Mouse (Mus musculus) embryo, embryonic 11 days (tissue): ENCODE measurements at regions not wholly inside any gene's neighbourhood (a gene's known extent, or its start where the extent isn't known, plus 50 kb on each side); places are given as distances from the start of the nearest gene placed in this dataset.

ENCODE experiments used
- DNase-seq: peaks from one replicate; pipeline ENCODE4 v3.0.0-alpha.2; 2015

DNA sequence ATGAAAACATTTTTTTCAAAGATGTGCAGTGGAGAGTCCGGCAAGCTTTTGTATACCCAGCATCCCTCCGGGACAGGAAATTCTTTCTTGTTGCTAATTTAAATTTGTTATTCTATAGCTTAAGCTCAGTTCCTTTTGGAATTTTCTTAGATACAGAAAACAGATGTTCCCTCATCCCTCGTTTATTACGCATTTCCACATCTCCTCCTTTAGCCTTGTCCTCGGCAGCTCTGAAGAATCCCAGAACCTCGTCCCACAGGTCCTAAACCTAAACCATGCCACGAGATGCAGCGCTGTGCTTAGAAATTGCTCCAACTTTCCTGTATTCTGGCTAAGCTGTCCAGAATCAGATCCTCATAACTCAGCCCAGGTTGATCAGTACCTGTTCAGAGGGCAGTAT is 332.0 kb downstream of the Adgrl2 start:
- DNase-seq, result no peak

DNA sequence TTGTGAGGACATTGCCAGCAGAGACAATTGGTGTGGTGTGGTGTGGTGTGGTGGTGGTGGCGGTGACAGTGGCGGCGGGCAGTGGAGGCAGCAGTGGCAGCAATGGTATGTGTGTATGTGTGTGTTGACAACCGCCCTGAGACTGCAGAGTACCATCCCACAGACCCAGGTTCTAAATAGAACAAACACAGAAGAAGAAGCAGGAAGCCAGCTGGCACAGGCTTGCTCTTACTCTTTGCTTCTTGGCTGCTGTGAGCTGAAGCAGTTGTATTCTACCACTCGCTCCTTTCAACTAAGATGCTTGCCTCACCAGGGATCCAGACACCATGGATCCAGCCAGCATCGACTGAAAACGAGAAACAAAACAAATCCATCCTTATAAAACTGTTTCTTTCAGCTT is 334.2 kb downstream of the Adgrl2 start:
- DNase-seq, result no peak

DNA sequence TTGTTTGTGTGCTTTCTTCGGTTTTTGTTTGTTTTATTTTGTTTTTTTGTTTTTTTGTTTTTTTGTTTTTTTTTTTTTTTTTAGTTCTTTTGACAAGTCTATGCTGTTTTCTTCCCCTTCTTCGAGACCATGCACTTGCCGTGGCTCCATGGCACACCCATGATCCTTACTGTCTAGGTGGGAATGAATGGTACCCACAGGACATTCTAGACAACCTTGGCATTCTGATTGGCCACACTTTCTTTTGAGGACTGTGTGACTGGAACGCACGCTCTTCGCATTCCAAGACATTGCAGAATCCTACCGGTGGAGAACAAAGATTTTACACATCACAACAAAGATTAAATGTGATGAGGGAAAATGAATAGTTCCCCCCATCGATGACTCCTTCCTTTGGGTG is 340.1 kb downstream of the Adgrl2 start:
- no peak for DNase-seq

DNA sequence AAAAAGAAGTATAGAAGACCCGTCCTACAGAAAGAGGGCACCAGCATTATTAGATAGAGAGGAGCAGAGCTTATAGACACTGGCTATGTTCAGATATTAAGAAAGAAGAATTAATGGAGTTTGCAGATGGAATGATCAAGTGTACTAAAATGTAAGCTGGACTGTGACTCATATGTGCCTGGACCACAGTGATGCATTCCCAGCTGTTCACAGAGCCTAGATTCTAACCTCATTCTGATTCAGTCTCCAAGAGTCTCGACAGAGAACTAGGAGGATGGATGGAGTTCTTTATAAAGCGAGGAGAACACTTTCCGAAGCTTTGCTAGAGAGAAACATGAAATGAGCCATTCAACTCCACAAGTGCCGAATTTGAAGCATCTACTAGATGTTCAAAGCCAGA is 345.4 kb downstream of the Adgrl2 start:
- DNase-seq, result no peak

DNA sequence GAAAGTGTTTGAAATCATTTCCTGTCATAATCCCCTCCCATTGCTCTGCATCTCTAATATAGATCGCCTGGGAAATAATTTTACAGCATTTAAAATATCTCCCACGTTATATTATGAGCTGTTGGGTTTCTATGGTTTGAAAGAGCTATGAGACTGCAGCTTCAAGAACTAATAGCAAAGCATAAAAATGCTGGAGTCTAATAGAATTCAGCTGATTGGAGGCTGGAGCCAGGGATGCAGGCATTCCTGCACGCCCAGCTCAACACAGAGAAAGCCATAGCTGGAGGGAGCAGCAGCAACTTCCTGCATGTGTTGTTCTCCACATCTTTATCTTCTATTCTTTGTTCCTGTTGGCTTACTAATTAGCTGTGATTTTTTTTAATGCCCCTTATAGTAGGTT is 348.8 kb downstream of the Adgrl2 start:
- no peak for DNase-seq

DNA sequence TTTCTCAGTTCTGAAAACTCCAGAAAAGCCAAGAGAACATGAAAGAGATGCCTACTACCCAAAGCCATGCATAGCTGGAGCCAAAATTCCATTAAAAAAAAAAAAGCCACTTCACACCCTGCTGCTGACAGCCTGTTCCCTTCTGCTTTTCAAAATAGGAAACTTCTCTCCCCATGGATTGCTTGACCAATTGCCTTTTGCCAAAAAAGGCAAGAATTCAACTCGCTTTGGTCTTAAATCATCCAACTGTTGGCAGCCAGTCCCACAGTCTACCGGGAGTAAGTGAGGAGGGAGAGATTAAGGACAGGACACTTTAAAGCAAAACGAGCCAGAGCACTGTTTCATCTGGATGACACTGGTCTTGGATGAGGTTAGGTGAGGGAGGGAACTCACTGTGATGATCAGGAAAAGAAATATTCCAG is 349.7 kb downstream of the Adgrl2 start:
- DNase-seq, result no peak

DNA sequence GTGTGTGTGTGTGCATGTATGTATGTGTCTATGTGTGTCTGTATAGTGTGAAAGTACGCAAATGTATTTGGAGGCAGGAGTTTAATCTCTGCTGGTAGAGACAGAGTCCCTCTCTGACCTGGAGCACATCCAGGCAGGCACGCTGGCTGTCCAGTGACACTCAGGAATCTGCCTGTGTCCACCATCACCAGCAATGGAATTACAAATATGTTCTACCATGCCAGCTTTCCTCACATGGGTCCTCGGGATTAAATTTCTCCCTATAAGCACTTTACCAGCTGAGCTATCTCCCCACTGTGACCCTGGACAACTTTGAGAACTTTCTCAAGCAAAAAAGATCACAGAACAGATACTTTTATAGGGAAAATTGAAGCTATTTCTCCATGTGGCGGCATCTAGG is 355.3 kb downstream of the Adgrl2 start:
- no peak for DNase-seq

DNA sequence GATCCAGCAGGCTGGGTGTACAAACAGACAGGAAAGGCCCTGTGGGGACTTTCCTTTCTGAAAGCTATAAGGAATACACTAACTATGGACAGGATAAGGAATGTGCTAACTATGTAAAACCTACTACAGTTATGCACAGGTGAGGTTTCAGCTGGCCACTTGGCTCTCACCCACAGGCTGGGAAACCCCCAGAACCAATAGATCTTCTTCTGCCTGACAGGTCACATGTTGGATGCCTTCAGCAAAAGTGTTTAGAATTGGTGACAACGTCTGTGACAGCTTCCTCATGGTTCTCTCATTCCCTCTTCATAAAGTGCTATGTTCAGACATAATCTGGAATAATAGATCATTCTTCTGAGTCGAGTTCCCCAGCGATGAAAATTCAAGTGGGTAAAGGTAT is 356.0 kb downstream of the Adgrl2 start:
- no peak for DNase-seq

DNA sequence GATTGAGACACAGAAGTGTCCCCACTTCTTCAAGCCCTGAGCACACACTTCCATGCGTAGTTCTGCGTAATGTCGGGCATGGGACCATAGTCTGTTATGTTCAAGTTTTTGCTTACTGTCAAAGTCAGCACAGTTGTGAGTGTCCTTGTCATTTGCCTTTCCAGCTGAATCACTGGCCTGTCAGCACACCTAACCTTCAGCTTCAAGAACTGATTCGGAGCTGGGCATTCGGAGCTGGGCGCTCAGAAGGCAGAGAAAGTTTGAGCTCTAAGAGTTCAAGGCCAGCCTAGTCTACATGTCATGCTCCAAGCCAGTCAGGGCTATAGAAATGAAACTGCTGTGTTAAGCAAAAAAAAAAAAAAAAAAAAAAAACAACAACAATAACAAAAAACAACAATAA is 357.1 kb downstream of the Adgrl2 start:
- DNase-seq, result no peak

DNA sequence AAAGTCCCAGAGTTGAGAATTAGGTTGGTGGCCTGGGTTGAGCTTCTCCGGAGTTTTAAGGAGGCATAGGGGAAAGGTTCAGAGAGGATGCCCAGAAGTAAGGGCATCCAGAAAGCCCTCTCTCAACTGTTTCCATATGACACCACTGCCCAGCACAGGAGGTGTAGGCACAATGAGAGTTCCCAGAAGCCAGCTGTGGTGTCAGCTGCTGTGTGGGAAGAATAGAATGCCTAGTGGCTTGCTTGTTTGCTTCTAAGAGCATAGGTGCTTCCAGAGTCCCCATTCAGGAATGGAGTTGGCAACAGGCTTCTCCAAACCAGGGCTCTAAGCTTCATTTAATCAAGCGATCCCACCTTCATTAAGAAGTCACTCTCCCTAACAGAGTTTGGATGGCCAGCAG is 357.9 kb downstream of the Adgrl2 start:
- no peak for DNase-seq

DNA sequence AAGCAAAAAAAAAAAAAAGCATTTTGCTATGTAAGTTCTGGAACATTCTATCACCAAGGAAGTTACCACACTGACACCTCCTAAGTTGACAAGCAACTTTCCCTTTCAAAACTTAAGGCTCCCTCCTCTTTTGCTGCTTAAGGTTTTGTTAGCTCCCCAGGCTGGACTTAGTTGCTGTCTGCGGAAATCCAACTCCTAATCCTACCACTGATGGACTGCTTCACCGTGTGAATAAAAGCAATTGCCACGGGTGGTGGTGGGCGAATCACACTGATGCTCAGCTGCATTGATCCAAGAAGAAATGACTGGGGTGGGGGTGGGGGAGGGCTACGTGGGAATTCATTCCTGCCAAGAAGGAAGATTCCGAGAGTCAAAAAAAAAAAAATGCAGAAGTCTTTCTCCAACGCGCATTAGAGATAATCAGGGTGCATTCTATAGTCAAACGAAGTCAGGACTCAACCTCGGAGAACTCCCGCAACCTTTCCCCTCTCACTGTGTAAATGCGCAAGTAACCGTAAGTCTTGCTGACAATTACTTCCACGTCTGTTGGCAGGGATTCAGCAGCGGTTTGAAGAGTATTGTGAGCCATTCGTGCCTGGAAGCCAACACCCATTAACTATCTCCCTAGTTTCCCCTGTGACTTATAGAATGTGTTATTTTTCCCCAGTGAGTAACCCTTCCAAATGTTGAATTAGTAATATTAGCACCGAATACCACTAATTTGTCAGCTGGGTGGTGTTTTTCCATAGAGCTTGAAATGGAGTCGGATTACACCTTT is 358.8 kb downstream of the Adgrl2 start:
- DNase-seq, result no peak

DNA sequence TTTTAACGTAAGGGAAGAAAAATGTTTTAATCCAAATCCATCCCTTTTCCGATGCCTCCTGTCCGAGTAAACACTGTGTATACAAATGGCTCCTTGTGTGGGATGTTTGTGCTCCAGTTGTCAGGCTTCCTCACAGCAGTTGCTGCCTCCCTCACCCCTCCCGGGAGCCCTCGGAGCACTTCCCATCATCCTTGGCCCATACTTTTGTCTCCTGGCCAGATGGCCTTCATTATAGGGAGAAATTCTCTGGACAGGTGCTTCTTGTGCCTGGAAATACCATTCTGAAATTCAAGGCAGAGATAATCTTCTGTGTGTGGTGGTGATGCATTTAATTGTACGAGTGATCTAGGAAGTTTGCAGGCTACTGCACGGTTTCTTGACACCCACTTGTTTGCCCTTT is 359.5 kb downstream of the Adgrl2 start:
- DNase-seq, result no peak

DNA sequence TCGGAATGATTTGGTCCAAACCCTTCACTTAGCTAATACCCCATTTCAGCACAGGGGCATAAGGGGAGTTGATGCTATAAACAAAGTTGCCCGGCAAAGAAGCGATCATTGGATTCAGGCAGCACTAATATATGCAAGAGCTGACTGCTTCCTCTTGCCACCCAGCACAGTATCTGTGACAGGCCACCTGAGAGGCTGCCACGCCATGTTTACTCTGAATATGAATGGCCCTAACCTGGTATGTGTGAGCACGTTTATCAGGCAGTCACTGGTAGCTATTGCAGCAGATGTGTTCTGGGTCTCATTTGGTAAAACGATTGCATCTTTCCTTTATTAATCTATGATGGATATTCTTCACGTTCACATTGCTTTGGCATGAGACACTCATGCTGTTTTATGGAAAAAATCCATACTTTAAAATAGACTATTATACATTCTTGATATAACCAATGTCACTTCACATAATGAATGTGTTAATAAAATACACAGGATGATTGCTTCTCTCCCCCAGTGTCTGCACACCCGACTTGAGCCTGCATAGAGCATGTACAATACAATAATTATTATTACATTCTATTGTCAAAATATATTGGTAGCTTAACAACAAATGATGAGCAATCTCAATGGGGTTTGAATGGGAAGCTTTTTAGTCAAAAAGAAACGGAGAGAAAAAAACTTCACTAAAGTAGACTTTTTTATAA is 375.2 kb downstream of the Adgrl2 start:
- no peak for DNase-seq

DNA sequence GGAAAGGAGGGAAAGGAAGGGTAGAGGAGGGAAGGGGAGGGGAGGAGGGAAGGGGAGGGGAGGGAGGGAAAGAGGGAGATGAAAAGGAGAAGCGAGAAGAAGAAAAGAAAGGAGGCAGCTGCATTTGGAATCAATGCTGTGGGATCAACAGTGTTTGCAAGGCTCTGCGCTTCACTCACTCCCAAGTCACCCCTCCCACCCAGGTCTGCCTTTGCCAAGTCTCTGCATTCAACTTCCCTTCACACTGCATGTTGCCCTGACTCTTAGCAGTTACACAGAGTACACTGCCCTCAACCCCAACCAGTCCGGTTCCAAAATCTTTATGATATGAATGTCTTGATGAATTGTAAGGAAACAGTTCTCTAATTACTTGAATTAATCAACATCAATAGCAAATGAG is 376.9 kb downstream of the Adgrl2 start:
- peak; percentile 11 for DNase-seq

DNA sequence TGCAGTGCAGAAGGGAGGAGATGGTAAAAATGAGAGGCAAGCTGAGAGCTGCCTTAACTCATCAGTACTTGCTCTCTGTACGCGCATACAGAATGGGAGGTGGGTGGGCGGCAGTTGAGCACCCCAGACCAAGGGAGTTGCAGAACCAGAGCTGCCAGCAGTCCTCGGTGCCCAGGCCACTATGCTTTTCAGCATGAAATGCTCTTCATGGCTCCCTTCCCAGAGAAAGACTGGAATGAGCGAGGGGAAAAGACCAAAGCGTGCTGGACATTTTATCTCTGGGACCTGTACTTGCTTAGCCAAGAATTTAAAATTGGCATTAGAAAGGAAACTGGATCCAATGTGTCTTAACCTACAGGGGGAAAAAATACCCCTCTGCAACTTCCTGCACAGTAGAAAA is 387.1 kb downstream of the Adgrl2 start:
- DNase-seq, result no peak

DNA sequence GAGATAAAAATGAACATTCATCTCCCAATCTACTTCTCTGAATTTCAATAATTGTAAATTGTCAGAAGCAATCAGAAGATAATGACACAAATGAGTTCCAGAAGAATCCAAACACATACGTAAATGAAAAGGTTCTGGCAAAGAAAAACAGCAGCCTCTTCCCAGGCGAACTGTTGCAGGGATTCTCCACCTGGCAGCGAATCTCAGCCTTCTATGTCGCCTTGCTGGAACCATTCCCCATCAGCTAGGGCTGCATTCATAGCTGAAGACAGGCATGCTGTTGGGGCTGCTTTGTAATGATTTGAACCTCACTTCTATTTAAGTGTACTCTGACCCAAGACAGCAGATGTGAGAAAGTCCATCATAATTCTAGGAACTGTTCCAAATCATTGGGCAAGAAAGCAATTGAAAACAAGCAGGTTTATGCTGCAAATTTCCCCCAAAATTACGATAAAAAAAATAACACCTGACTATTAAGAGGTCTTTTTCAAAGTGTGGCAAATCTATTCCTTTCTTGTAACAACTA is 387.6 kb downstream of the Adgrl2 start:
- DNase-seq, result no peak

DNA sequence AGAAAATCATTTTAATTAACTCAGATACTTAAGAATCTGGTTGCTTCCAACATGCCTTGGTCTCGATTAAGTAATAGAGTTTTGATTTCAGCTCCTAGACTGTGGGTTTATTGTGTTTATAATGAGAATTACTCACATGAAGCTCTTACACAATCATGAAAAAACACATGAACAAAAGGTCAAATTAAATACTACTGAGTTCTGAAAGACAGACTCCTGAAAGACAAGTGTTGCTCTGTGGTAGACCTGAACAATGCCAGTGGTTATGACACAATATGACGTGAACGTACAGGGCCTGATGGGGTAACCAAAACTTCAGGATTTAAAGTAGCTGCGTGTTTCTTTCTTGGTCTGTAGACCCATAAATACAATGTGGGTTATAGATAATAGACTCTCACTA is 394.8 kb downstream of the Adgrl2 start:
- no peak for DNase-seq

DNA sequence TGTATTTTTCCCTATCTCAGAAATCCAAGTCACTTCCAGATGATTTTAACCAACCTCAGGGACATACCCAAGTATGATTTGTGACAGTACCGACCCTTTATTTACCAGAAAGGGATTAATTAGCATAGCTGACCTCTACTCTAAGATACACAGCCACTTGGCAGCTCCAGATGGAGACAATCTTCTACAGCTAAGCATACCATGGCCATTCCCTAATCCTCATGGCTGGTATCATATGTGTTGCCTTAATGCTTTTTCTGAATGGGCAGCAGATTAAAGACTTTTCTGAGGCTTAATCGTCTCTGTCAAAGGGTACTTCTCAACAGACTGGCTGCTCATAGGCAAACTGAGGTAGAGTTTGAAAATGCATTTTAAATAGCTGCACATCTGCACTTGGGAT is 400.8 kb downstream of the Adgrl2 start:
- DNase-seq, result no peak

DNA sequence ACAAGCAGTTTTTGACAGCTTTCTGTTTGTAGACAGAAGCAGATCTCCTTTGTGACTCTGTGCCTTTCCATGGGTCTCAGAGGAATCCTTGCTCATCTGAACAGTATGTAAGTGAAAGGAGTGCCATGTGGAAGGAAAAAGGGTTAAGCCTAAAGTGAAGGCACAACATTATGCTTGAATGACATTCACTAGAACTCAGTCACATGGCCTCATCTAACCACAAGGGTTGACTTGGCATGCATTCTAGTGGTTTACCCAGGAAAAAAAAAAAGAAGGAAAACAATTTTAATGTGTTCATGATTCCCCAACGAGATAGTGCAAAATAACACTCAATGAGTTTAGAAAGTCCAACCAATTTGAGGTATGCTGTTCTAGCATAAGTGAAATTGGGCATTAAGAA is 414.6 kb downstream of the Adgrl2 start:
- no peak for DNase-seq

DNA sequence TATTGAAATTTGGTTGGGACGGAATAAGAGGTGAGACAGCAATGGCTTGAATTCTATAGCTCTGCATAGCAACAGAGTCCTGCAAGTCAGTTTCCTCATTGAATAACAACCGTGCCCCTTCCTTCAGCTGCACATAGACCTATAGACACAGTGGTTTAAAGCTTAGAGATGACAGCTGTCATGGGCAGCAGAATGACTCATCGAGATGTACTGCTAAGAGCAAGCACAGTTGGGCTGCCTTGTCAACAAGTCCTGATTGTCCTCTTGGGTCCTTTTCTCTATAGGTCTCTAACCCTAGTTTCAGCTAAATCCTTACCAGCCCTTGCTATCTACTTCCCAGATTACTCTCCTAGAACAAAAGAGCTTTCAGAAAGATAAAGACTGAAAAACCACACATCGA is 417.9 kb downstream of the Adgrl2 start:
- DNase-seq, result no peak

DNA sequence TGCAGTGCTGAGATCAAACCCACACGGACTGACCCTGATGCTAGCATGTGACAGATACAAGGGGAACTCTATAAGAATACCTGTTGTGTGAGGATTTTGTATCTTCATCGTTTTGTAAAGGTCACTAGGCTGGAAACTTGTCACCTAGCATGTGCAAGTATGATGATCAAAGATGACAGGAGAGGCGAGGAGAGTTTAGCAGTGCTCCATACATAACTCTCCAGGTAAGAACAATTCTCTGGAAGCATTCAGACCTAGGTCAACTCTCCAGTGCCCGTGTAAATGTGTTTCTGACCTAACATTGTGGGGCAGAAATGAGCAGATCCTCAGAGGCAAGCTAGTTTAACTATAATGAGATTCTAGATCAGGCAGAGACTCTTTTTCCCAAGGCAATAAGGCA is 425.6 kb downstream of the Adgrl2 start:
- DNase-seq, result no peak

DNA sequence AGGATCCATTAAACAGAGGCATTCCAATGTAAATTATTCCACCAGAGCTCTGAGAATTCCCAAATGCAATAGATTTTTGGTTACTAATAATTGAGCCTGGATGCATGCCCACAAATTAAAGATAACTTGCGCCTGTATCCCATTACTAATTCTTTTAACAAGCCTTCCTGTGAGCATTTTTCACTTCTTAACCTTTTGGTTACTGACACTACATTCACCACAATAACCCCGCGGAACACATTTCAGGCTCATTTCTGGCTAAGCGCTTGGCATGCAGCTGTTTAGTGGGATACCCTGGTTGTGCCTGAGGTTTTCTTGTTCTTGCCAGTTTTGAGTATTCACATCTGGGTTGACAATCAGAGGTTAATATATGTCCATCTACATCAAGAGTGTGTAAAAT is 429.1 kb downstream of the Adgrl2 start:
- DNase-seq, result no peak

DNA sequence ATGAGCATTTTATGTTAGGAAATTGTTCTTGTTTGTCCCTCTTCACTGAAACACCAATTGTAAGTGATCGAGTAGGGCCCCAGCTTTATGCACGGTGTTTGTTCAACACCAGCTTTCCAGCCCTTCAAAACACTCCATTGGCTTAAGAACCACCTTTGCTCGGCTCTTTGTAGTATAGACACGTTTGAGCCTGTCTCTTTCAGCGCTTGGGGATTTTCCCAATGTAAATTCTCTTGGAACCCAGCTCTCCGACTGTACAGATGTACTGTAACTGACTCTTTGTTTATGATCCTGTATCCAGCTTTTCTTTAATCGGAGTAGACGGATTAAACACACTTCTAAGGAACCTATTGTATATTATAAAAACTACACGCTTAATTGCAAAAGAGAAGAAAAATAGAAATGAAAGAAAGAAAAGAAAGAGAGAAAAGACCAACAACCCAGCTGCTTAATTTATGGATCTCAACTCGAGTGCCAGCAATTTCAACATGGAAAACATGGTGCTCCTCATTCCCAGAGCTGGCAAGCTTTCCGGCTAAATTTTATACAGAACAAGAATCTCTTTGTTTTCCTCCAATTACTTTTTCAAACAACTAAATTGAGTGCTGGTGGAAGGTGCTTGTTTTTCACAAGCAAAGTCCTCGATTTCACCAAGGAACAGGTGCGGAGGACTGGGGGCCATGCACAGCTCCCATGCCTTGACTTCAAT is 430.4 kb downstream of the Adgrl2 start:
- no peak for DNase-seq

DNA sequence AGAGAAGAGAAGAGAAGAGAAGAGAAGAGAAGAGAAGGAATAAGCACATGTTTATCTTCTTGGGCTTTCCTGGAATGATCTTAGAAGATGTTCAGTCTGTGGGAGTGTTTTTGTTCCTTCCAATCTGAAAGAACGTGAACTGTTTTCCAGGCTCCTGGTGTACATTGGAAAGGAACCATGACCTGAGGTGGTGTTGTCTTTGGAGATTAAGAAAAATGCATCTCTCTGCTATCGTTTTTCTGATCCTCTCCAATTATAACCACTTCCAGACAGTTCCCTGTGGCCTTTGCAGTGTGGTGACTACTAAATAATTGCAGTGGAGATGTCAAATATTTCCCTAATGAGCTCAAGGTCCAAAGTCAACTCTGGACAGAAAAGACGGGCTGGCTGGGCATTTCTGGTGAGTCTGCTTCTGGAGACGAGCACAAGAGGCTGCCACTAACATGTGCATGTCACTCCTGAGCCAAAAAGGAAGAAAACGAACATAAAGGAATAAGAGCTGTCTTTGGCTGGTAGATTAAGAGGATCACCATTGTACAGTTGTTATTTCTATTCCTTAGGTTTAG is 431.7 kb downstream of the Adgrl2 start:
- no peak for DNase-seq
